Mouse (Mus musculus) brain, embryonic 14.5 days (tissue): ENCODE measurements at regions not wholly inside any gene's neighbourhood (a gene's known extent, or its start where the extent isn't known, plus 50 kb on each side); places are given as distances from the start of the nearest gene placed in this dataset.

Source experiments
- CTCF ChIP-seq: fragments of 200-500 bp; IDR thresholded peaks from 2 replicates; pipeline ENCODE4 v1.5.1; 2012; ENCODE audit warnings: inconsistent platforms, mild to moderate bottlenecking, moderate library complexity, borderline replicate concordance; ENCODE audit not compliant: insufficient read depth, insufficient read length; ENCODE audit errors: extremely low read depth
- POLR2A ChIP-seq: fragments of 200-500 bp; IDR thresholded peaks from 2 replicates; pipeline ENCODE4 v1.6.1; 2012; ENCODE audit warnings: mild to moderate bottlenecking, inconsistent platforms, borderline replicate concordance; ENCODE audit not compliant: poor library complexity, insufficient read depth, insufficient read length, severe bottlenecking; ENCODE audit errors: extremely low read depth

GRCm38 (mm10) chr5:45097941-45098340 is 298.5 kb upstream of the Ldb2 start:
- no peak for TF ChIP-seq POLR2A
- TF ChIP-seq CTCF = no peak
